Mouse (Mus musculus) brown adipose tissue, adult 24 weeks (tissue): ENCODE data around the gene Zcwpw1. TPM values are rescaled to one million over a fixed set of nuclear protein-coding genes. Genes with fewer than 3 reads are reported as not detected.

Experiments
- H3K27ac ChIP-seq: fragments of 200-500 bp; replicated peaks from 2 replicates; pipeline ENCODE4 v1.5.1; 2012; ENCODE audit warnings: low read depth, mild to moderate bottlenecking, low read length
- H3K4me1 ChIP-seq: fragments of 200-500 bp; 2 replicates; pipeline ENCODE4 v1.6.1; 2012; ENCODE audit warnings: low read length, mixed read lengths; ENCODE audit not compliant: control insufficient read depth, insufficient read depth, insufficient read length
- H3K4me3 ChIP-seq: fragments of 200-500 bp; 2 replicates; pipeline ENCODE4 v1.5.1; 2012; ENCODE audit warnings: low read depth, mild to moderate bottlenecking, low read length, moderate library complexity; ENCODE audit not compliant: insufficient read depth
- polyA plus RNA-seq: library from polyadenylated mRNA; stranded (reverse); fragments of >200 nt; gene quantifications from 2 replicates; pipeline ENCODE4 v1.2.4, GENCODE M21; 2012; ENCODE audit not compliant: missing spikeins, insufficient read depth, insufficient read length

The Zcwpw1 gene
- polyA plus RNA-seq, 1 experiment: 4.9 TPM

DNA sequence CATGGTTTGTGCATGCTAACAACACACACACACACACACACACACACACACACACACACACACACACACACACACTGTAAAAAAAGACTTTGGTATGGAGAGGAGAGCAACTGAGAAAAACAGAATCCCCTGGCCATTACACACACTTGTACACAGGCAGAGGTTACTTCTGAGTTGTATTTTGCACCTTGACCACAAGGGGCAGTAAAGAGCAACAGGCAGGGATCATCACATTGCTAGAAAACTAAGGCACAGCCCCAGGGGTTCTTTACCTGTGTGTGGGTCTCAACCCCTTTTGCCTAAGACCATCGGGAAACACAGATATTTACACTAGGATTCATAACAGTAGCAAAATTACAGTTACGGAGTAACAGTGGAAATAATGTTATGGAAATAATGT lies 16.9 kb upstream of the Zcwpw1 start:
- Histone ChIP-seq H3K4me1 (no peaks in the 10 kb centered on the region), H3K4me3 (no peak overlapping the region), H3K27ac (no peak overlapping the region)

DNA sequence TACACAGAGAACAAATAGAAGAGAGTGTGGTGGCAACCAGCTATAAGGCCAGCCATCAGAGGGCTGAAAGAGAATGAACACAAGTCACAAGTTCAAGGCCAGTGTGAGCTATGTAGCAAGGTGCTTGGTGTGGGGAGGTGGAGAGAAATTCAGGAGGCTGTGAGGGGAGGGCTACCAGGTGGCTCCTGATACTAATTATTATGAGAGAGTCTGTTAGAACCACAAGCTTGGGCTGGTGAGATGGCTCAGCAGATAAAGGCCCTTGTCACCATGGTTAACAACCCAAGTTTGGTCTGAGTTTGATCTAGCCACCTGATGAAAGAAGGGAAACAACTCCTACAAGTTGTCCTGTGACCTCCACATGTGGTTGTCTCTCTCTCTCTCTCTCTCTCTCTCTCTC lies 14.8 kb upstream of the Zcwpw1 start:
- H3K4me1 ChIP-seq: no peaks in the 10 kb centered on the region
- no peak overlapping the region for H3K27ac ChIP-seq
- no peak overlapping the region for H3K4me3 ChIP-seq

DNA sequence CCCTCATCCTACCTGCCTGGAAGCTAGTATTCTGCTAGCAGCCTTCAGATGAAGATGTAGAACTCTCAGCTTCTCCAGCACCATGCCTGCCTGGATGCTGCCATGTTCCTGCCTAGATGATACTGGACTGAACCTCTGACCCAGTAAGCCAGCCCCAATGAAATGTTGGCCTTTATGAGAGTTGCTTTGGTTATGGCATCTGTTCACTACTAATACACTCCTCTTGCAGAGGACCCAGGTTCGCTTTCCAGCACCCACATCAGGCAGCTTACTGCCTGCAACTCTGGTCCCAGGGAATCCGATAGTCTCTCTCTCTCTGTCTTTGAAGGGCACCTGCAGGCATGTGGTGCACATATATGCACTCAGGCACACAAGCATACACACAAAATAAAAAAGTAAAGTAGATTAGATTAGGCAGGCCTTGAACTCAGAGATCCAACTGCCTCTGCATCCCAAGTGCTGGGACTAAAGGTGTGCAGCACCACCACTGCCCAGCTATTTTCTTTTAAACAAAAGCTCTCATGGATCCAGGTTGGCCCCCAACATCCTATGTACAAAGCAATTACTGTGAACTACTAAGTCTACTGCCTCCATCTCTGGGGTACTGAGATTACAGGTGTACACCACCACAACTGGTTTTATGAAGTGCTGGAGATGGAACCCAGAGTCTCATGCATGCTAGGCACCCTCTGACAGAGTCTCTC lies 11.9 kb upstream of the Zcwpw1 start:
- H3K27ac ChIP-seq: no peak overlapping the region
- 0 out of 2 replicates have a peak, but pooled peaks cover 4% of the 10 kb centered on the region for H3K4me1 ChIP-seq

DNA sequence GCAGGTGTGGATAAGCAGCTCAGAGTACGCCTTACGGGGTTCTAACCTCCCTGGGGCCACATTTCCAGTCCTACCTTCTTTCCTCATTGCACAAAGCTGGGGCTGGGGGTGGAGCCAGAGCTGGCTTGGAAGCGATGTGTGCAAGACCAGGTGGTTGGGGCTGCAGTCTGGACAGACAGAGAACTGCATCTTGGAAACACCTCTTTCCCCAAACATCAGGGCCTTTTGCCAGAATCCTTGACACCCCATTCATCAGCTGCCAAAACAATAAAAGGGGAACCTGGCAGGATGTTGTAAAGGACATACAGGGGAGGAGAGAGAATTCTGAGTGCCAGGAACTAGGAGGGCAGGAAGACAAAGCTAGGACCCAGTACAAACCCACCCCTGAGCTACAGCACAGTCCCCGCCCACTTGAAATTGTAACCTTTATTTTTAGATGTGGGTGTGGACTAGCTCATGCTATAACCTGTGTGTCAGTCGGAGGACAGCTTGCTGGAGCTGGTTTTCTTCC lies 11.1 kb upstream of the Zcwpw1 start:
- Histone ChIP-seq H3K27ac (no peak overlapping the region), H3K4me3 (no peak overlapping the region), H3K4me1 (0 out of 2 replicates have a peak, but pooled peaks cover 4% of the 10 kb centered on the region)

More for the DNA sequence above, 11.9 kb upstream of the Zcwpw1 start:
- H3K4me3 ChIP-seq: no peak overlapping the region

DNA sequence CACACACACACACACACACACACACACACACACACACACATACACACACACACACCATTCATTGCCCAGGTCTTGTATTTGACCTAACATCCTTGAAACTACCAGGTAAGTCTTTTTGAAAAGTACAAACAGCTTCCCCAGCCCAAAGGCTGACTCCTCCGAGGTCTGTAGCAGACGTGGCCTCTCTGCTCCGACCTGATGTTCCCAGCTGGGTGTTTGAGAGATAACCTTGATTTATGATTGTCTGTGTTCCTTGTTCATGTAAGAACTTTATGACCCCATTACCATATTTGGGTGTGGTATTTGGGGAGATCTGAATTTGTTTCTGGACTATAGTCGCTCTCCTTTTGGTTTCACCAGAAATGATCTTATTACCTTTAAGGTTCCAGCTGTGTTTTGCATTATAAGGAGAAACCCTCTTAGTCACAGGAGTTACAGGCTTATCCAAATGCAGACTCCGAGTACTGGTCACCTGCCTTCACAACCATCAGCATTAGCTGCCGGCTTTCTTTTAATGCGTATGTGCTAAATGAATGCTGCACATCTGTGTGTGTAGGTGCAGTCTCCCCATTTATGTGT lies 10.2 kb upstream of the Zcwpw1 start:
- H3K27ac ChIP-seq: no peak overlapping the region
- H3K4me3 ChIP-seq: no peak overlapping the region
- H3K4me1 ChIP-seq: 0 out of 2 replicates have a peak, but pooled peaks cover 4% of the 10 kb centered on the region

DNA sequence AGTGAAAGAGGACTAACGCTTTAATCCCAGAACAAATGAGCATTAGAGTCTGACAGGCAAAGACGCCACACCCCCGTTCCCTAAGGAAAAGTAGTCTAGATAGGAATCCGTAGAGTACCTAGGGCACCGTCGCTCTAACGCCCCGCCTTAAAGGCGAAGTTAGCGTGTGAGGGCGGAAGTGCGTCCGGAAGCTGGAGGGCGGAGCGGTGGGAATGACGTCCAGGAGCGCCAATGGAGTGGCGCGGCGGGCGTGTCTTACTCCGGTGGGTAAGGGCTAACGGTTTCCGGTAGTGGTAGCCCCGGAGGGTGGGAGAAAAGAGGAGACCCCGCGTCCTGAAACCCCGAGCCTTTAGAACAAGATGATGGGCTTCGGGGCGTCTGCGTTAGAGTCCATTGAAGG lies 9.0 kb upstream of the Zcwpw1 start, which contains the start of gene Ppp1r35:
Gene Ppp1r35 (plus strand): TSS at position 215 of the 400 bp plus-strand sequence.
- H3K27ac ChIP-seq: peak within 1 kb of the TSS; percentile 33; the same call in 1 of the 2 replicates
- H3K4me3 ChIP-seq: peak within 1 kb of the TSS; percentile 77
- H3K4me1 ChIP-seq: 0 out of 2 replicates have a peak, but pooled peaks cover 5% of the 10 kb centered on the region

DNA sequence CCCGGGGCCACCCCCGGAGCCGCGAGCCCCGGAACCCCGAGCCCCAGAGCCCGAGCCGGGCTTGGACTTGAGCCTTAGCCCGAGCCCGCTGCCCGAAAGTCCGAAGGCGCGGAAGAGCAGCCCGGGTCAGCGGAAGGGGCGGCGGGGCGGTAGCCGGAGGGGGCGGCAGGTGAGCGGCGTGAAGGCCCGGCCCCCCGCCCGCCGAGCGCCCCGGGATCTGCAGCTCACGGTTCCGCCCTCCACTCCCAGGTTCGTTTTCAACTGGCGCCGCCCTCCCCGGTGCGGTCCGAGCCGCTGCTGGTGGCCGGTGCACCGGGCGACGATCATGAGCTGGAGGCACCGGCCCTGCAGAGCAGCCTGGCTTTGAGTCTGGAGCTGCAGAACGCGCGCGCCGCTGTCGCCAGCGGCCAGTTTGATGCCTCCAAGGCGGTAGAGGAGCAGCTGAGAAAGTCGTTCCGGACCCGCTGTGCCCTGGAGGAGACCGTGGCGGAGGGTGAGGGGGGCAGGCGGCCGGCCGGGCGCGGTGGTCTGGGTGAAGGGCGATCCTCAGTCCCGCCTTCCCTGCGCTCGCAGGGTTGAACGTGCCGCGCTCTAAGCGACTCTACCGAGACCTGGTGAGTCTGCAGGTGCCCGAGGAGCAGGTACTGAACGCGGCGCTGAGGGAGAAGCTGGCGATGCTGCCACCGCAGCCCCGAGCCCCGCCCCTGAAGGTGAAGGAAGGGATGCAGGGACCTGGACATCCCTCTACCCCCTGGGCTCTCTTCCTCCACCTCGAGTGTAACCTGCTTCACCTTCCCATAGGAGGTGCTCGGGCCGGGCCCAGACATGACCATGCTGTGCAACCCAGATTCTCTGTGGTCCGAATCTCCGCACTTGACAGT lies 8.3 kb upstream of the Zcwpw1 start:
- H3K27ac ChIP-seq: 0 out of 2 replicates have a peak overlapping the region, but pooled peaks have one; percentile 33
- peaks cover 7% of the 10 kb centered on the region; the same call in 1 of the 2 replicates for H3K4me1 ChIP-seq
- H3K4me3 ChIP-seq: peak overlapping the region; percentile 77

DNA sequence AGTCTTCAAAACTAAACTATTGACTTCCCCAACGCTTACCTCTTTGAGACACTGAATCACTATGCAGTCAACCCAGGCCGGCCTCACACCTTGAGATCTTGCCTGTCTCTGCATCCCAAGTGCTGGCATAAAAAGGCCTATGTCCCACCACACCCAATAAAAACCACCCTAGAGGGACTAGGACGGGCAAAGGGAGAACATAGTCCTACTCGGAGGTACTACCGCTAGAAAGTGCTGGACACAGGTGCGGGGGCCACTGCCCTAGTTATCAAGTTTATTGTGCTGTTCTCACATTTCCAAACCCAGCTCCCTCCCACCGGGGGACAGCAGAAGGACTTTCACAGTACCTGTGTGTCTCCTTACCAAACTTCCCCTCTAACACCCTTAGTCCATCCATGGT lies 5.9 kb upstream of the Zcwpw1 start:
- H3K4me1 ChIP-seq: peaks cover 17% of the 10 kb centered on the region

DNA sequence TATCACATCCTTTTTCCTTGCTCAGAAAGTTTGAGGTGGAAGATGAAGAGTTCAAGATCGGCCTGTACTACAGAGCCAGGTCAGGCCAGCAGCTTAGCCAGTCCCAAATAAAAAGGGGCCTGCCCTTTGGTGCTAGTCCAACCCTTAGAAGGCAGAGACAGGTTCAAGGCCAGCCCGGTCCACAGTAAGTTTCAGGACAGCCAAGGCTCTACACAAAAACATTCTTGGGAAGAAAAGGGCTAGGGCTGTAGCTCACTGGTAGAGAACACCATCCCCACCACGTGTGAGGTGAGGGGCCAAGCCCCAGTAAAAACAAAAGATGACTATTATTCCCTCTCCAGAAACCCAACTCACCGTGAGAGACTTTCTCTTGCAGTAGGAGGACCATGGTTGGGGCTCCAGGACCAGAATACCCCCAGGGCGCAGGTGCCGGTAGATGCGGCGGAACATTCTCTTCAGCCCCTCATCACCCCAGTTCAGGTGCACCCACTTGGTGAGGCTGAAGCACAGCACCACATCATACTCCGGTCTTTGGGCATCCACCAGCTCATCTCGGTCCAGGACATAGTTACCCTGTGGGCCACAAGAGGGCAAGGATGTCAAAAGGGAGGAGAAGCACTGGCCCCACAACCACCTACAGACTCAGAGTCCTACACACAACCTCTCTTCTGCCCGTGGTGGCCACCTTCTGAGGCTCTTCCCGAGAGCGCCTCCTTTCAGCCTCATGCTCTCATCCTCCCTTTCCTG lies 4.6 kb upstream of the Zcwpw1 start:
- Histone ChIP-seq H3K4me1 (peaks cover 19% of the 10 kb centered on the region), H3K4me3 (no peak overlapping the region), H3K27ac (no peak overlapping the region)

More for the DNA sequence above, 5.9 kb upstream of the Zcwpw1 start:
- no peak overlapping the region for H3K4me3 ChIP-seq
- H3K27ac ChIP-seq: no peak overlapping the region

DNA sequence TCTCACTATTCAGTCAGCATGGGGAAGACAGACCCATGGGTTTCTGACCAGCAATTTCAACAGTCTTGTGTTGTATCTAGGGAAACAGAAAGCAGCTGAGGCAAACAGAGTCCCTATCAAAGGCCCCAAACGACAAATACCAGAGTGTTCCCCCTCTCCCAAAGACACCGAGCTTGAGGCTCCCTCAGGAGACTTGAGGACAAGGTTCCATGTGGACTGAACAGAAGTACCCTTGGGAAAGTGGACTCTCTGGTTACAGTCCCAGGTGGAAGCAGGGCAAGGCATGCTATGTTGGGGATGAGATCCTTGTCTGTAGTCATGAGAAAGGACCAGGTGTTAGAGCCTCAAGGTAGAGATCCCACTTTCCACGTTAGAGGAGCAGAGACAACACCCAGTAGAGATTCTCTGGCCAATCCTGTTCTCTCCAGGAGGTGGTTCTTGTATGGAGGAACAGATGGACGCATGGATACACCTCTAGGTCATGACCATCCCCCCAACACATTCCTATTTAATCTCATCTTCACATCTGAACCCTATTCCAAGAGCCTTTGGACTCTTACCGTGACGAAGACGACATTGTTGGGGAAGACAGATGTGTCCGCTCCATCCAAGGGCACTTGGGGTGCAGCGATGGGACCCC lies 3.6 kb upstream of the Zcwpw1 start:
- Histone ChIP-seq H3K27ac (no peak overlapping the region), H3K4me3 (peak overlapping the region; percentile 99; the same call in 1 of the 2 replicates), H3K4me1 (peaks cover 20% of the 10 kb centered on the region)

DNA sequence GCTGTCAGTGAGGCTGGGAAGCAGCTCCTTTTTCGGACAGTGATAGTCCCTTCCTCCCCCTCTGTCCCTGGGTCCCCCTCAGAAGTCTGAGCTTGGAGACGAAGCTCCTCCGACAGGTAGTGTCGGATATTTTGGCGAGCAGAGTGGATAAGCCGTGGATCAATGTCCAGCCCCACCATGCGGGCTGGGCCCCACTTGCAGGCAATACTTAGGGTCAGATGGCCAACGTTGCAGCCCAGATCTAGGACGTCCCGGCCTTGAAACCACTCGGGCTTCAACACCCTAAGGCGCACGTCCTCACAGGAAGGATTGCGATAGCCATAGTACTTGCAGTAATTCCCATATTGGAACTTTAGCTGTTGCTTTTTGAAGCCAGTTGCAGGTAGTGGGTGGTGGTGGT lies 3.1 kb upstream of the Zcwpw1 start:
- H3K4me3 ChIP-seq: peak overlapping the region; percentile 99; the same call in 1 of the 2 replicates
- H3K27ac ChIP-seq: no peak overlapping the region
- H3K4me1 ChIP-seq: peaks cover 18% of the 10 kb centered on the region

DNA sequence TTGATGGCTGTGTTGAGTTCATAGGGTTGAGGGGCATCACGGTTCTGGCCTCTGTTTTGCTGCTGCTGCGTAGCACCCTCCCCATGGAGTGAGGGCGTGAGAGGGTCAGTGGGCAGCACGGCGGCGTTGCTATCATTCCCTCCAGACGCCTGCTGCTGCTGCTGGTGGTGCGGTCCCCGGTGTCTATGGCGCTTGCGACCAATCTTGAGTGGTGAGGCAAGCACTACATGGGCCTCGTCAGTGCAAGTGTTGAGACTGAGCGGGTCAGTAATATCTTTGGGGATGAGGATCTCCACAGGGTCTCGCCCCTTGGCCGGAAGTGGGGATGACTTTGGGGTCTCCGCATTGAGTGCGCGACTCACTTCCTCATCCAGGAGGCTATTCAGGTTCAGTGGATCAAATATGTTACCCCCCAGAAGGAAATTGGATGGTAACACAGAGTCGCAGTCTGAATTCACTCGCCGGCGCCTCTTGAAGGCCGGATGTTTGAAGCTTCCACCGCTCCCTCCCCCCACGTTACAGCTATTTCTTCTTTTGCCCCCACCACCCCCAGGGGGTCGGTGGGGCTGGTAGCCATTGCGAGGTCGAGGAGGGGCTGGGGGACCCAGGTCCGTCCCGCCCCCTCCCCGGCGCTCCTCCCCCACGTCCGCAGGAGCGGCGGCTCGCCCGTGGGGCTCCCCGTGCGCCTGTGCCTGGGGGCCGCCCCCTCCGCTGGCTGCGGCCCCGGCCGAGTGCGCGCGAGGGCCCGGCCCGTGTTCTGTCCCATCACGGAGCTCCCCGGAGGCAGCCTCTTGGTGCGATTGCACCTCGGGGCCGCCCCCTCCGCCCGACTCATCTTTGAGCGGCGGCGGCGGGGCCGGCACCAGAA lies 2.2 kb upstream of the Zcwpw1 start:
- Histone ChIP-seq H3K4me1 (peaks cover 16% of the 10 kb centered on the region), H3K4me3 (peak overlapping the region; percentile 99), H3K27ac (peak overlapping the region; percentile 94)
